Mouse (Mus musculus) layer of hippocampus, adult 9-11 months (tissue): ENCODE results near the gene 1700066M21Rik.

Experiments used
- DNase-seq: peaks from one replicate; pipeline ENCODE4 v3.0.0; 2022

Gene 1700066M21Rik

GRCm38 (mm10) chr1:57394051-57394450 lies 16.6 kb downstream of the 1700066M21Rik start:
- DNase-seq, result no peak

GRCm38 (mm10) chr1:57400321-57400720 lies 22.9 kb downstream of the 1700066M21Rik start:
- DNase-seq, result no peak

- no peak for DNase-seq
Measured at GRCm38 (mm10) chr1:57400877-57401276, 23.5 kb downstream of the 1700066M21Rik start.

- DNase-seq, result no peak
Measured at GRCm38 (mm10) chr1:57402116-57402515, 24.7 kb downstream of the 1700066M21Rik start.

GRCm38 (mm10) chr1:57406187-57407151 lies 29.0 kb downstream of the 1700066M21Rik start, which contains the start of the genes Maip1 and Tyw5:
Maip1 (plus strand) TSS chr1:57406328.
Tyw5 (minus strand) TSS chr1:57407101.
- peak; percentile 69 for DNase-seq

GRCm38 (mm10) chr1:57408994-57409393 lies 31.6 kb downstream of the 1700066M21Rik start:
- DNase-seq, result no peak

DNA sequence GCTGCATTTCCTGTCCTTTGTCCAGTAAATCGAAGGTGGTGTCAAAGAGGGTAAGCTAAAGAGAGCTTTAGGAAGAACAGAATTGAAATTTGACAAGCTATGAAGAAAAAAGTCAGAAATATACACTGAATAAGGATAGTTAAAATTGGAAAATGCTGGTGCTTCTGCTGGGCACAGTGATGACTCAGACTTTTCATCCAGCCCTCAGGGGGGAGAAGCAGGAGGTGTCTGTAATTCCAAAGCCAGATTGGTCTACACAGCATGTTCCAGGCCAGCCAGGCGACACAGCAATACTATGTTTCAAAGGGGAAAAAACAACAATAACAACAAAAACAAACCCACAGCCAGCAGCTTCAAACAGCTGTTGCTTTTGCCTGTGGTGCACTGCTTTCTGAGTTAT lies 36.0 kb downstream of the 1700066M21Rik start:
- DNase-seq, result no peak

- DNase-seq, result no peak
Measured at GRCm38 (mm10) chr1:57423696-57424095, 46.3 kb downstream of the 1700066M21Rik start.

GRCm38 (mm10) chr1:57428368-57429308 lies 51.2 kb downstream of the 1700066M21Rik start:
- peak; percentile 87 for DNase-seq

- DNase-seq, result no peak
Measured at GRCm38 (mm10) chr1:57429786-57430483, 52.5 kb downstream of the 1700066M21Rik start.

DNA sequence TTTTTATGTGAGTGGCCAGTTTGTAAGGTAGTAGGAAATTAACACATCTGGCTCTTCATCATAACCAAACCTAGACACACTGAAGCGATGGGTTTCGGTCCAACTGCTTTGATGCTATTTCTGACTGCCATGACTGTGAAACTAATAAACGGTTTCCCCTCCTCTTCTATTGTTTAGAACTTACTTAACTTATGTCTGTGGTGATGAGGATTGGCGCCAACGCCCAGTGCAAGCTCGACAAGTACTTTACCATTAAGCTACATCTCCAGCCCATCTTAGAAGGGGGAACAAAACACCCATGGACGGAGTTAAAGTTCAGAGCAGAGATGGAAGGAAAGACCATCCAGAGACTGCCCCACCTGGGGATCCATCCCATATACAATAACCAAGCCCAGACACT lies 55.7 kb downstream of the 1700066M21Rik start:
- DNase-seq, result no peak
